Mouse (Mus musculus): ENCODE data around the gene Anks1b.

Anks1b gene

GRCm38 (mm10) chr10:90907381-90907780 lies 1034.1 kb downstream of the Anks1b start:
- in situ Hi-C loops (cut with MboI; ENCODE audit: unreplicated experiment in 2 of 2): no loop called here

GRCm38 (mm10) chr10:90923476-90923875 lies 1050.2 kb downstream of the Anks1b start:
- in situ Hi-C loops (cut with MboI; ENCODE audit: unreplicated experiment in 2 of 2): no loop called here

- in situ Hi-C loops (cut with MboI; ENCODE audit: unreplicated experiment in 2 of 2): no loop called here
Measured at GRCm38 (mm10) chr10:90933088-90933487, 1059.8 kb downstream of the Anks1b start.

- in situ Hi-C loops (cut with MboI; ENCODE audit: unreplicated experiment in 2 of 2): no loop called here
Measured at GRCm38 (mm10) chr10:90934678-90935077, 1061.4 kb downstream of the Anks1b start.

- in situ Hi-C loops (cut with MboI; ENCODE audit: unreplicated experiment in 2 of 2): no loop called here
Measured at GRCm38 (mm10) chr10:90937721-90938460, 1064.6 kb downstream of the Anks1b start.

GRCm38 (mm10) chr10:90940521-90941520 lies 1067.5 kb downstream of the Anks1b start:
- in situ Hi-C loops (cut with MboI; ENCODE audit: unreplicated experiment in 2 of 2): no loop called here

- in situ Hi-C loops (cut with MboI; ENCODE audit: unreplicated experiment in 2 of 2): no loop called here
Measured at GRCm38 (mm10) chr10:90942001-90942700, 1068.8 kb downstream of the Anks1b start.

GRCm38 (mm10) chr10:90947043-90947442 lies 1073.7 kb downstream of the Anks1b start:
- in situ Hi-C loops (cut with MboI; ENCODE audit: unreplicated experiment in 2 of 2): no loop called here

- in situ Hi-C loops (cut with MboI; ENCODE audit: unreplicated experiment in 2 of 2): no loop called here
Measured at GRCm38 (mm10) chr10:90947608-90948373, 1074.5 kb downstream of the Anks1b start.

- in situ Hi-C loops (cut with MboI; ENCODE audit: unreplicated experiment in 2 of 2): no loop called here
Measured at GRCm38 (mm10) chr10:90953103-90953709, 1079.9 kb downstream of the Anks1b start.

GRCm38 (mm10) chr10:90953821-90954220 lies 1080.5 kb downstream of the Anks1b start:
- in situ Hi-C loops (cut with MboI; ENCODE audit: unreplicated experiment in 2 of 2): no loop called here

- in situ Hi-C loops (cut with MboI; ENCODE audit: unreplicated experiment in 2 of 2): no loop called here
Measured at GRCm38 (mm10) chr10:90960374-90960773, 1087.1 kb downstream of the Anks1b start.

- in situ Hi-C loops (cut with MboI; ENCODE audit: unreplicated experiment in 2 of 2): no loop called here
Measured at GRCm38 (mm10) chr10:90964511-90964910, 1091.2 kb downstream of the Anks1b start.

- in situ Hi-C loops (cut with MboI; ENCODE audit: unreplicated experiment in 2 of 2): no loop called here
Measured at GRCm38 (mm10) chr10:90965671-90966315, 1092.5 kb downstream of the Anks1b start.

- in situ Hi-C loops (cut with MboI; ENCODE audit: unreplicated experiment in 2 of 2): no loop called here
Measured at GRCm38 (mm10) chr10:90966821-90967220, 1093.5 kb downstream of the Anks1b start.

- in situ Hi-C loops (cut with MboI; ENCODE audit: unreplicated experiment in 2 of 2): no loop called here
Measured at GRCm38 (mm10) chr10:90968247-90968646, 1094.9 kb downstream of the Anks1b start.

GRCm38 (mm10) chr10:90969355-90970174 lies 1096.3 kb downstream of the Anks1b start:
- in situ Hi-C loops (cut with MboI; ENCODE audit: unreplicated experiment in 2 of 2): loop anchor here in 1 of 2 experiments (10.0 kb wide), 1 partner anchor 105 kb away; no protein-coding TSS in a partner anchor

- in situ Hi-C loops (cut with MboI; ENCODE audit: unreplicated experiment in 2 of 2): loop anchor here in 1 of 2 experiments (10.0 kb wide), 1 partner anchor 106 kb away; no protein-coding TSS in a partner anchor
Measured at GRCm38 (mm10) chr10:90970560-90970959, 1097.3 kb downstream of the Anks1b start.
